Mouse (Mus musculus) heart, adult 2 months (tissue): Measurements from ENCODE around the gene H1foo. TPM values are rescaled to one million over a fixed set of nuclear protein-coding genes. Genes with fewer than 3 reads are reported as not detected.

Experiments
- DNase-seq, 2 experiments: peaks; one replicate each; pipeline ENCODE4 v3.0.0; 2021
- H3K27ac ChIP-seq: fragments of 200-600 bp; 2 replicates; pipeline ENCODE4 v1.8.1; 2022
- H3K27me3 ChIP-seq: fragments of 200-500 bp; 2 replicates; pipeline ENCODE4 v1.6.1; 2012; ENCODE audit warnings: mild to moderate bottlenecking, low read length, inconsistent platforms, mixed read lengths; ENCODE audit not compliant: control insufficient read depth, insufficient read depth
- H3K36me3 ChIP-seq: fragments of 200-500 bp; 2 replicates; pipeline ENCODE4 v1.6.1; 2012; ENCODE audit warnings: low read length, inconsistent platforms; ENCODE audit not compliant: control insufficient read depth, insufficient read depth
- H3K4me1 ChIP-seq: fragments of 200-500 bp; 2 replicates; pipeline ENCODE4 v1.6.1; 2011; ENCODE audit warnings: low read length; ENCODE audit not compliant: control insufficient read depth, insufficient read depth
- H3K4me3 ChIP-seq: fragments of 200-600 bp; 2 replicates; pipeline ENCODE4 v1.8.1; 2022
- H3K79me2 ChIP-seq: fragments of 200-500 bp; replicated peaks from 2 replicates; pipeline ENCODE4 v1.6.1; 2012; ENCODE audit warnings: mild to moderate bottlenecking, inconsistent platforms, low read length, moderate library complexity, mixed read lengths; ENCODE audit not compliant: control insufficient read depth, insufficient read depth
- H3K9ac ChIP-seq: fragments of 200-500 bp; 2 replicates; pipeline ENCODE4 v1.6.1; 2012; ENCODE audit warnings: low read depth, mild to moderate bottlenecking, control low read depth, inconsistent platforms, low read length, mixed read lengths
- CTCF ChIP-seq: fragments of 200-600 bp; IDR thresholded peaks from 2 replicates; pipeline ENCODE4 v1.8.1; 2022; ENCODE audit warnings: antibody characterized with exemption, mild to moderate bottlenecking, moderate library complexity
- EP300 ChIP-seq: fragments of 200-500 bp; IDR thresholded peaks from 2 replicates; pipeline ENCODE4 v1.6.1; 2011; ENCODE audit warnings: low read depth, low read length, control low read depth; ENCODE audit not compliant: insufficient read depth
- POLR2A ChIP-seq: fragments of 200-500 bp; IDR thresholded peaks from 2 replicates; pipeline ENCODE4 v1.6.1; 2011; ENCODE audit warnings: mild to moderate bottlenecking, low read depth, low read length, control low read depth; ENCODE audit not compliant: insufficient read depth
- WGBS: fragments of 180-500 bp; shearing (Covaris S2); methylation state at CpG from one replicate; pipeline ENCODE4 v1.1.7; 2018; 5-methylcytosine and 5-hydroxymethylcytosine counted together
- intact Hi-C: fragments of 180-260 bp; cut with DNase I; formaldehyde crosslinking; loops from one replicate; pipeline ENCODE4 v1.15.1; 2025
- polyA plus RNA-seq: library from polyadenylated mRNA; depleted of rRNA; stranded (reverse); fragments of >200 nt; gene quantifications from 2 replicates; pipeline ENCODE4 v1.2.3, GENCODE M21; 2012; rRNA removed
- total RNA-seq, 2 experiments: library from RNA; stranded (reverse); gene quantifications; 2 replicates each; pipeline ENCODE4 v1.2.3; 2021

Gene H1foo
- total and polyA plus RNA-seq, 3 experiments, result not detected

- Histone ChIP-seq H3K36me3 (no peaks in the 10 kb centered on the region; the same call in 1 of the 2 replicates), H3K4me1 (peaks cover 32% of the 10 kb centered on the region), H3K27ac (peak overlapping the region; percentile 70), H3K79me2 (0 out of 2 replicates have a peak, but pooled peaks cover 1% of the 10 kb centered on the region), H3K9ac (no peak overlapping the region), H3K27me3 (no peaks in the 10 kb centered on the region), H3K4me3 (no peak overlapping the region)
- intact Hi-C loops, result no loop called here
- no peak for TF ChIP-seq POLR2A
- no peak for TF ChIP-seq EP300
- TF ChIP-seq CTCF, result no peak
- 85% methylated on average over 2 of the region's 2 CpGs for WGBS
- no peak for DNase-seq
These were observed 54.5 kb downstream of the H1foo start for GRCm38 (mm10) chr6:115999227-115999626.

Other genes with a start within 250 kb of the H1foo start
- 1 to 10 TPM in 1 of 2 experiments, not detected in 1; 2.4 TPM for gene Tmem40, start 182.5 kb upstream of the H1foo start, total RNA-seq
- gene Tmem40, start 182.5 kb upstream of the H1foo start, polyA plus RNA-seq, result 0.47 and 0.92 TPM in 2 replicates
- 10 to 100 TPM; 69.3 to 77.2 TPM for gene Cand2, start 170.4 kb upstream of the H1foo start, total RNA-seq
- gene Cand2, start 170.4 kb upstream of the H1foo start, polyA plus RNA-seq, result 59.0 and 68.4 TPM in 2 replicates
- gene Rpl32, start 136.2 kb upstream of the H1foo start, total RNA-seq, result 100 to 1,000 TPM; 579 to 679 TPM
- gene Rpl32, start 136.2 kb upstream of the H1foo start, polyA plus RNA-seq, result 328 and 413 TPM in 2 replicates
- under 1 TPM; 0.16 to 0.26 TPM for gene Efcab12, start 106.5 kb upstream of the H1foo start, total RNA-seq
- 0.06 and 0.14 TPM in 2 replicates for gene Efcab12, start 106.5 kb upstream of the H1foo start, polyA plus RNA-seq
- 1 to 10 TPM in 1 of 2 experiments, under 1 TPM in 1; 0.93 to 1.5 TPM for gene Mbd4, start 91.6 kb upstream of the H1foo start, total RNA-seq
- 1.2 and 1.5 TPM in 2 replicates for gene Mbd4, start 91.6 kb upstream of the H1foo start, polyA plus RNA-seq
- gene Ift122, start 91.5 kb upstream of the H1foo start, total RNA-seq, result 1 to 10 TPM; 6.6 to 7.3 TPM
- gene Ift122, start 91.5 kb upstream of the H1foo start, polyA plus RNA-seq, result 12.8 and 15.2 TPM in 2 replicates
- gene Rho, start 13.2 kb upstream of the H1foo start, total RNA-seq, result under 1 TPM in 1 of 2 experiments, not detected in 1; 0.23 TPM
- gene Rho, start 13.2 kb upstream of the H1foo start, polyA plus RNA-seq, result 0.44 and 1.3 TPM in 2 replicates
- gene Plxnd1, start 50.1 kb downstream of the H1foo start, total RNA-seq, result 10 to 100 TPM; 58.8 to 90.6 TPM
- gene Plxnd1, start 50.1 kb downstream of the H1foo start, polyA plus RNA-seq, result 79.9 and 102 TPM in 2 replicates
- gene Tmcc1, start 248.5 kb downstream of the H1foo start, total RNA-seq, result 10 to 100 TPM; 32.1 to 33.8 TPM
- 16.7 and 28.9 TPM in 2 replicates for gene Tmcc1, start 248.5 kb downstream of the H1foo start, polyA plus RNA-seq